31 mouse cellular contexts compared by ENCODE assay signal in the genomic region with DNA sequence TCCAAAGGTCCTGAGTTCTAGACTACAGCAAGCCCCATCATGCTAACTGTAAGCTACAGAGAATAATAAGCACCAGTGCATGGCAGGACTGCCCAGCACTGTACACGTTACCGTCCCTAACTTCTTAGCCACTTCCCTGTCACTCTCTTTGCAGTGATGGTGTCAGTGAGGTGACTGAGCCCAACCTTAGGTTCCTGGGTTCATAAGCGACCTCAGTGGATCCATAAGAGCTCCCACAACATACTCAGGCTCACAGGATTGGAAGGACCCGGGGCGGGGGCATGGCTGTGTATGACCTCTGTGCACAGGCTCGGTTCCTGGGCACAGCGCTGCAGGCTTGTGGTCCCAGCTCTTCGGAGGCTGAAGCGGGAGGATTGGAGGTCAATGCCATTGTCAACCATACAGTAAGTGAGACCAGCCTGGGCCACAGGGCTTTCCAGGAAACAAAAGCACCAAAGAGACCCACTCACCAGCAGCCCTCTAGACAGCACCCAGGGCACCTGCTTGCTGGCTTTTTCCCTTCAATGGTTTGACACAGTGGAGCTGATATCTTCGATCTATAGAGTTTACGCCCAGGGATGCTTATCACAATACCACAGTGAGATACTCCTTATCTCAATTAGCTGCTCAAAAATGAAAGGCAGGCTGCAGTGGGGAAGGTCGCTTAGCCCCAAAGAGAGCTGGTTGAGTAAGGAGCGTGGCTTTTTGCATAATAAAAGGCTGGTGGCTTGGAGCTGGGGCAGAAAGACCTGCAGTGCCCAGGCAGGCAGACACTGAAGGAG. TPM values are rescaled to one million over a fixed set of nuclear protein-coding genes. Genes with fewer than 3 reads are reported as not detected.
DNase-seq lines count a peak whose midpoint lies in the region; ATAC-seq and TF ChIP-seq lines count a peak whose summit lies in the region.
"Had no signal": no experiment of that assay in that cellular context is flagged by ENCODE, and none has a peak within 500 bp of the region (broad histone marks: within the 10 kb centered on the region; RNA-seq: fewer than 3 reads in every experiment).

No protein-coding gene starts in this region.

- DNase-seq in liver, embryonic 13.5 days = no peak
- DNase-seq in liver, postnatal 0 days = no peak
- peak; percentile 39 for DNase-seq in 416B (ENCODE audit: low read depth)
- DNase-seq in MEL (ENCODE audit: low read depth, low spot score) = no peak
- no peak for DNase-seq in thymus, postnatal 4 days
- no peak for DNase-seq in ovary, postnatal 14 days (ENCODE audit: low spot score)
- DNase-seq: adrenal gland, postnatal 25 days; cerebellum, adult 11-12 months; cerebellum, adult 9-11 months; gastrocnemius, adult 2 months; gastrocnemius, postnatal 36 days; heart, adult 2 months; heart, postnatal 14 days; kidney, adult 9 months; kidney, postnatal 14 days; layer of hippocampus, adult 9-11 months; lung, embryonic 14.5 days; thymus, adult 2 months; thymus, postnatal 36 days had no signal

- no peaks in the 10 kb centered on the region for H3K27me3 ChIP-seq in liver, embryonic 13.5 days
- no peaks in the 10 kb centered on the region for H3K27me3 ChIP-seq in liver, postnatal 0 days (ENCODE audit: insufficient read depth, low read length)
- H3K27me3 ChIP-seq in MEL (ENCODE audit: control insufficient read depth in 1 of 2, insufficient read depth in 2 of 2, low read length in 2 of 2) = no peaks in the 10 kb centered on the region
- H3K27me3 ChIP-seq: embryonic facial prominence, embryonic 13.5 days; forebrain, embryonic 15.5 days; heart, embryonic 13.5 days; hindbrain, embryonic 15.5 days; megakaryocyte, embryonic 14.5 days; midbrain, embryonic 15.5 days; neural tube, embryonic 12.5 days had no signal

- TF ChIP-seq CTCF in liver, postnatal 0 days (IDR thresholded peaks at IDR 0.05; ENCODE audit: low read depth) = no peak
- no peak for TF ChIP-seq CTCF in MEL (IDR thresholded peaks at IDR 0.05 in 2 of 3, conservative IDR thresholded peaks at IDR 0.05 in 1 of 3; ENCODE audit: control insufficient read depth in 1 of 3, insufficient read depth in 1 of 3, low read depth in 2 of 3, low read length in 3 of 3, poor library complexity in 1 of 3, severe bottlenecking in 1 of 3)

- H3K4me3 ChIP-seq in liver, embryonic 13.5 days (replicated peaks) = no peak overlapping the region
- H3K4me3 ChIP-seq in liver, postnatal 0 days (ENCODE audit: low read depth, low read length) = no peak overlapping the region
- H3K4me3 ChIP-seq in MEL (ENCODE audit: control insufficient read depth in 1 of 2, insufficient read depth in 1 of 2, low read depth in 2 of 2, low read length in 2 of 2) = no peak overlapping the region
- H3K4me3 ChIP-seq: embryonic facial prominence, embryonic 13.5 days; forebrain, embryonic 10.5 days; forebrain, embryonic 15.5 days; gastrocnemius, adult 2 months; heart, adult 2 months; heart, embryonic 13.5 days; hindbrain, embryonic 10.5 days; hindbrain, embryonic 15.5 days; midbrain, embryonic 15.5 days; myocyte; neural tube, embryonic 12.5 days had no signal

- peaks cover 18% of the 10 kb centered on the region for H3K4me1 ChIP-seq in liver, embryonic 13.5 days (replicated peaks)
- peaks cover 3% of the 10 kb centered on the region for H3K4me1 ChIP-seq in liver, postnatal 0 days (ENCODE audit: insufficient read depth)
- H3K4me1 ChIP-seq in MEL (ENCODE audit: control insufficient read depth in 1 of 2, insufficient read depth in 2 of 2, low read length in 2 of 2) = peaks cover 3 to 10% of the 10 kb centered on the region in 2 experiments; a peak in 3 of 4 replicates
- H3K4me1 ChIP-seq: forebrain, embryonic 10.5 days; hindbrain, embryonic 15.5 days had no signal

- no peak overlapping the region for H3K27ac ChIP-seq in liver, embryonic 13.5 days
- no peak overlapping the region for H3K27ac ChIP-seq in liver, postnatal 0 days (ENCODE audit: low read depth)
- no peak overlapping the region for H3K27ac ChIP-seq in MEL (ENCODE audit: control insufficient read depth, low read depth, low read length)
- H3K27ac ChIP-seq: embryonic facial prominence, embryonic 13.5 days; forebrain, embryonic 10.5 days; forebrain, embryonic 15.5 days; gastrocnemius, adult 2 months; heart, adult 2 months; heart, embryonic 13.5 days; hindbrain, embryonic 10.5 days; hindbrain, embryonic 15.5 days; midbrain, embryonic 15.5 days; neural tube, embryonic 12.5 days had no signal

- ATAC-seq in liver, embryonic 13.5 days (ENCODE audit: low read depth) = 0 out of 2 replicates have a peak, but pooled peaks have one; percentile 15
- no peak for ATAC-seq in liver, postnatal 0 days
- ATAC-seq in megakaryocyte-erythroid progenitor cell, adult 5-6 weeks (replicated peaks; ENCODE audit: low FRiP score, low TSS enrichment, poor library complexity, severe bottlenecking) = peak; percentile 42
- ATAC-seq: forebrain, embryonic 15.5 days; inflammation-experienced regulatory T-cells, adult 6 months; midbrain, embryonic 15.5 days had no signal

- peaks cover 13% of the 10 kb centered on the region; the same call in 1 of the 2 replicates for H3K36me3 ChIP-seq in liver, embryonic 13.5 days
- H3K36me3 ChIP-seq in liver, postnatal 0 days (replicated peaks; ENCODE audit: insufficient read depth, low read length) = peaks cover 12% of the 10 kb centered on the region
- peaks cover 0 to 10% of the 10 kb centered on the region in 2 experiments; a peak in 2 of 4 replicates for H3K36me3 ChIP-seq in MEL (ENCODE audit: control insufficient read depth in 1 of 2, insufficient read depth in 2 of 2, low read length in 2 of 2)

- TF ChIP-seq EP300 in liver, postnatal 0 days (IDR thresholded peaks at IDR 0.05; ENCODE audit: low read depth) = no peak
- no peak; a peak in 1 of 4 replicates for TF ChIP-seq EP300 in MEL (IDR thresholded peaks at IDR 0.05; ENCODE audit: low read depth in 1 of 2, low read length in 2 of 2)

- no peaks in the 10 kb centered on the region for H3K79me2 ChIP-seq in MEL (ENCODE audit: control insufficient read depth, insufficient read depth, low read length, poor library complexity)

- no peaks in the 10 kb centered on the region for H3K9me3 ChIP-seq in liver, embryonic 13.5 days (replicated peaks)
- no peaks in the 10 kb centered on the region for H3K9me3 ChIP-seq in liver, postnatal 0 days (ENCODE audit: low read length)
- H3K9me3 ChIP-seq in MEL (replicated peaks; ENCODE audit: insufficient read depth, low read length) = no peaks in the 10 kb centered on the region
- H3K9me3 ChIP-seq: embryonic facial prominence, embryonic 13.5 days; forebrain, embryonic 10.5 days; forebrain, embryonic 15.5 days; heart, embryonic 13.5 days; hindbrain, embryonic 10.5 days; hindbrain, embryonic 15.5 days; megakaryocyte, embryonic 14.5 days; midbrain, embryonic 15.5 days; neural tube, embryonic 12.5 days had no signal

- H3K4me2 ChIP-seq in liver, embryonic 13.5 days = no peak overlapping the region
- no peak overlapping the region for H3K4me2 ChIP-seq in liver, postnatal 0 days (ENCODE audit: low read depth, low read length)
- H3K4me2 ChIP-seq: embryonic facial prominence, embryonic 13.5 days; forebrain, embryonic 15.5 days; heart, embryonic 13.5 days; hindbrain, embryonic 15.5 days; lung, embryonic 14.5 days; midbrain, embryonic 15.5 days; neural tube, embryonic 12.5 days had no signal

- H3K9ac ChIP-seq in liver, embryonic 13.5 days = no peak overlapping the region
- no peak overlapping the region for H3K9ac ChIP-seq in liver, postnatal 0 days (replicated peaks)
- no peak overlapping the region for H3K9ac ChIP-seq in MEL (ENCODE audit: control insufficient read depth, low read depth, low read length, poor library complexity, severe bottlenecking)
- H3K9ac ChIP-seq: embryonic facial prominence, embryonic 13.5 days; forebrain, embryonic 15.5 days; heart, embryonic 13.5 days; hindbrain, embryonic 15.5 days; lung, embryonic 14.5 days; midbrain, embryonic 15.5 days; neural tube, embryonic 12.5 days had no signal

- TF ChIP-seq RAD21 in MEL (IDR thresholded peaks at IDR 0.05; ENCODE audit: low read depth, low read length) = no peak

- 70% methylated on average over 13 of the region's 13 CpGs for WGBS in liver, embryonic 13.5 days (ENCODE audit: insufficient replicate concordance)
- 71% methylated on average over 13 of the region's 13 CpGs for WGBS in liver, postnatal 0 days (ENCODE audit: insufficient replicate concordance)

- no peak for TF ChIP-seq POLR2A in MEL (IDR thresholded peaks at IDR 0.05; ENCODE audit: control insufficient read depth in 1 of 2, insufficient read depth in 1 of 2, low read depth in 1 of 2, low read length in 2 of 2, poor library complexity in 1 of 2)

TF ChIP-seq in MEL, 35 proteins besides CTCF, POLR2A, EP300 and RAD21 (continues in another document):
- TF ChIP-seq NRF1 (IDR thresholded peaks at IDR 0.05; ENCODE audit: insufficient read depth, low read depth, low read length, poor library complexity, severe bottlenecking) = no peak
- no peak for TF ChIP-seq ZKSCAN1 (IDR thresholded peaks at IDR 0.05; ENCODE audit: low read depth, low read length)

RNA-seq across cellular contexts. Expression of a gene that starts 7.8 kb away (rescaled TPM):
- 2.7 and 3.2 TPM in 2 replicates for polyA plus RNA-seq in liver, embryonic 13.5 days (2015; fragmentation: Nextera tagmentation; extraction: Ambion mirVana)
- 2.8 and 3.7 TPM in 2 replicates for polyA plus RNA-seq in liver, postnatal 0 days (2015; fragmentation: Nextera tagmentation; extraction: Ambion mirVana)
- 3.0 and 3.7 TPM in 2 replicates for total RNA-seq in MEL (2012; rRNA removed)
- 1 to 10 TPM in 1 of 2 experiments, not detected in 1; 7.4 TPM for polyA plus RNA-seq in MEL (2012; ENCODE audit: insufficient read depth in 1 of 2, insufficient read length in 2 of 2, low read depth in 1 of 2, low replicate concordance in 2 of 2, missing spikeins in 1 of 2)
- 1.3 and 7.2 TPM in 2 replicates for total RNA-seq in megakaryocyte-erythroid progenitor cell, adult 5-6 weeks (2014; fragmentation: Nextera tagmentation)
- 5.0 and 5.2 TPM in 2 replicates for total RNA-seq in megakaryocyte-erythroid progenitor cell, adult 5-6 weeks (2017)

RNA-seq across cellular contexts. Expression of a gene that starts 27.8 kb away (rescaled TPM):
- polyA plus RNA-seq in liver, embryonic 13.5 days (2015; fragmentation: Nextera tagmentation; extraction: Ambion mirVana) = 16.3 and 25.9 TPM in 2 replicates
- 10.5 and 11.3 TPM in 2 replicates for polyA plus RNA-seq in liver, postnatal 0 days (2015; fragmentation: Nextera tagmentation; extraction: Ambion mirVana)
- total RNA-seq in MEL (2012; rRNA removed) = 35.2 and 35.3 TPM in 2 replicates
- polyA plus RNA-seq in MEL (2012; ENCODE audit: insufficient read depth in 1 of 2, insufficient read length in 2 of 2, low read depth in 1 of 2, low replicate concordance in 2 of 2, missing spikeins in 1 of 2) = 100 to 1,000 TPM in 1 of 2 experiments, 10 to 100 TPM in 1; 42.2 to 601 TPM
- total RNA-seq in megakaryocyte-erythroid progenitor cell, adult 5-6 weeks (2014; fragmentation: Nextera tagmentation) = 43.6 and 58.8 TPM in 2 replicates
- total RNA-seq in megakaryocyte-erythroid progenitor cell, adult 5-6 weeks (2017) = 45.6 and 63.7 TPM in 2 replicates

RNA-seq across cellular contexts. Expression of a gene that starts 54.2 kb away (rescaled TPM):
- 54.8 and 67.3 TPM in 2 replicates for polyA plus RNA-seq in liver, embryonic 13.5 days (2015; fragmentation: Nextera tagmentation; extraction: Ambion mirVana)
- 12.9 and 15.0 TPM in 2 replicates for polyA plus RNA-seq in liver, postnatal 0 days (2015; fragmentation: Nextera tagmentation; extraction: Ambion mirVana)
- 77.8 and 80.2 TPM in 2 replicates for total RNA-seq in MEL (2012; rRNA removed)
- polyA plus RNA-seq in MEL (2012; ENCODE audit: insufficient read depth in 1 of 2, insufficient read length in 2 of 2, low read depth in 1 of 2, low replicate concordance in 2 of 2, missing spikeins in 1 of 2) = 10 to 100 TPM in 1 of 2 experiments, not detected in 1; 91.6 TPM
- total RNA-seq in megakaryocyte-erythroid progenitor cell, adult 5-6 weeks (2014; fragmentation: Nextera tagmentation) = 87.2 and 100 TPM in 2 replicates
- 128 and 133 TPM in 2 replicates for total RNA-seq in megakaryocyte-erythroid progenitor cell, adult 5-6 weeks (2017)
